Mouse (Mus musculus) embryonic fibroblast, embryonic 13.5 days (primary cell): ENCODE measurements around the gene Tmem251.

Experiments used
- CTCF ChIP-seq: IDR thresholded peaks from 2 replicates; pipeline ENCODE4 v1.5.1; 2011; ENCODE audit warnings: mild to moderate bottlenecking, control low read depth, low read length, moderate library complexity, borderline replicate concordance; ENCODE audit not compliant: insufficient read depth
- POLR2A ChIP-seq: IDR thresholded peaks from 2 replicates; pipeline ENCODE4 v1.6.1; 2011; ENCODE audit warnings: low read depth, mild to moderate bottlenecking, control low read depth, low read length, moderate library complexity

GRCm38 (mm10) chr12:102722451-102722850 is 21.1 kb upstream of the Tmem251 start:
- no peak for TF ChIP-seq POLR2A
- no peak for TF ChIP-seq CTCF
